Mouse (Mus musculus): ENCODE measurements around the gene Stxbp1. TPM values are rescaled to one million over a fixed set of nuclear protein-coding genes. Genes with fewer than 3 reads are reported as not detected.
A peak's percentile ranks its signal among the peaks of the same experiment; 100 is the strongest.

Stxbp1 gene
- 10 to 100 TPM; 11.0 to 11.7 TPM for total RNA-seq (2021)

GRCm38 (mm10) chr2:32846805-32847467 lies at the start of gene Stxbp1:
Gene Stxbp1, minus strand, starts transcription at chr2:32847245.
- DNase-seq (ENCODE audit: low spot score) = peak; percentile 86
- intact Hi-C loops (cut with DNase I) = loop anchor here (2.0 to 10.0 kb wide), 2 partner anchors 134 to 212 kb away; partner anchors contain the start of gene Cdk9

GRCm38 (mm10) chr2:32896507-32897147 lies 49.6 kb upstream of the Stxbp1 start:
- intact Hi-C loops (cut with DNase I) = no loop called here
- DNase-seq (ENCODE audit: low spot score) = no peak

GRCm38 (mm10) chr2:32895606-32896106 lies 48.6 kb upstream of the Stxbp1 start:
- no peak for DNase-seq (ENCODE audit: low spot score)
- intact Hi-C loops (cut with DNase I) = no loop called here

- DNase-seq (ENCODE audit: low spot score) = no peak
- intact Hi-C loops (cut with DNase I) = no loop called here
Measured at GRCm38 (mm10) chr2:32894097-32894496, 47.1 kb upstream of the Stxbp1 start.

GRCm38 (mm10) chr2:32892490-32892889 lies 45.4 kb upstream of the Stxbp1 start:
- DNase-seq (ENCODE audit: low spot score) = no peak
- intact Hi-C loops (cut with DNase I) = no loop called here

- DNase-seq (ENCODE audit: low spot score) = no peak
- intact Hi-C loops (cut with DNase I) = no loop called here
Measured at GRCm38 (mm10) chr2:32891278-32891677, 44.2 kb upstream of the Stxbp1 start.

- intact Hi-C loops (cut with DNase I) = no loop called here
- DNase-seq (ENCODE audit: low spot score) = no peak
Measured at GRCm38 (mm10) chr2:32890280-32890679, 43.2 kb upstream of the Stxbp1 start.

- DNase-seq (ENCODE audit: low spot score) = no peak
- intact Hi-C loops (cut with DNase I) = no loop called here
Measured at GRCm38 (mm10) chr2:32888551-32888950, 41.5 kb upstream of the Stxbp1 start.

GRCm38 (mm10) chr2:32888029-32888428 lies 41.0 kb upstream of the Stxbp1 start:
- intact Hi-C loops (cut with DNase I) = no loop called here
- no peak for DNase-seq (ENCODE audit: low spot score)

GRCm38 (mm10) chr2:32884745-32885144 lies 37.7 kb upstream of the Stxbp1 start:
- intact Hi-C loops (cut with DNase I) = no loop called here
- DNase-seq (ENCODE audit: low spot score) = no peak

GRCm38 (mm10) chr2:32882283-32883043 lies 35.4 kb upstream of the Stxbp1 start:
- intact Hi-C loops (cut with DNase I) = no loop called here

GRCm38 (mm10) chr2:32881723-32882122 lies 34.7 kb upstream of the Stxbp1 start:
- intact Hi-C loops (cut with DNase I) = no loop called here
- peak; percentile 76 for DNase-seq (ENCODE audit: low spot score)

More at GRCm38 (mm10) chr2:32882283-32883043, 35.4 kb upstream of the Stxbp1 start:
- no peak for DNase-seq (ENCODE audit: low spot score)

- intact Hi-C loops (cut with DNase I) = no loop called here
- DNase-seq (ENCODE audit: low spot score) = peak; percentile 41
Measured at GRCm38 (mm10) chr2:32881054-32881453, 34.0 kb upstream of the Stxbp1 start.

GRCm38 (mm10) chr2:32879593-32879992 lies 32.5 kb upstream of the Stxbp1 start:
- intact Hi-C loops (cut with DNase I) = no loop called here
- no peak for DNase-seq (ENCODE audit: low spot score)

- no peak for DNase-seq (ENCODE audit: low spot score)
- intact Hi-C loops (cut with DNase I) = no loop called here
Measured at GRCm38 (mm10) chr2:32878396-32878795, 31.4 kb upstream of the Stxbp1 start.

GRCm38 (mm10) chr2:32877761-32878393 lies 30.8 kb upstream of the Stxbp1 start:
- no peak for DNase-seq (ENCODE audit: low spot score)
- intact Hi-C loops (cut with DNase I) = loop anchor here (2.0 kb wide), 1 partner anchor 35 kb away; no protein-coding TSS in a partner anchor

GRCm38 (mm10) chr2:32877303-32877702 lies 30.3 kb upstream of the Stxbp1 start:
- intact Hi-C loops (cut with DNase I) = loop anchor here (2.0 kb wide), 1 partner anchor 35 kb away; no protein-coding TSS in a partner anchor
- no peak for DNase-seq (ENCODE audit: low spot score)

GRCm38 (mm10) chr2:32876490-32877302 lies 29.7 kb upstream of the Stxbp1 start:
- intact Hi-C loops (cut with DNase I) = loop anchor here (2.0 kb wide), 1 partner anchor 36 kb away; no protein-coding TSS in a partner anchor

More at GRCm38 (mm10) chr2:32876490-32877302, 29.7 kb upstream of the Stxbp1 start:
- no peak for DNase-seq (ENCODE audit: low spot score)

Data from heart, postnatal 25 days (tissue).